Mouse (Mus musculus): Measurements from ENCODE around the gene Wdr83os. TPM values are rescaled to one million over a fixed set of nuclear protein-coding genes. Genes with fewer than 3 reads are reported as not detected.
A peak's percentile ranks its signal among the peaks of the same experiment; 100 is the strongest.

Wdr83os gene
- total and polyA plus RNA-seq, 3 experiments = 26.2 to 143 TPM; not detected in 1

DNA sequence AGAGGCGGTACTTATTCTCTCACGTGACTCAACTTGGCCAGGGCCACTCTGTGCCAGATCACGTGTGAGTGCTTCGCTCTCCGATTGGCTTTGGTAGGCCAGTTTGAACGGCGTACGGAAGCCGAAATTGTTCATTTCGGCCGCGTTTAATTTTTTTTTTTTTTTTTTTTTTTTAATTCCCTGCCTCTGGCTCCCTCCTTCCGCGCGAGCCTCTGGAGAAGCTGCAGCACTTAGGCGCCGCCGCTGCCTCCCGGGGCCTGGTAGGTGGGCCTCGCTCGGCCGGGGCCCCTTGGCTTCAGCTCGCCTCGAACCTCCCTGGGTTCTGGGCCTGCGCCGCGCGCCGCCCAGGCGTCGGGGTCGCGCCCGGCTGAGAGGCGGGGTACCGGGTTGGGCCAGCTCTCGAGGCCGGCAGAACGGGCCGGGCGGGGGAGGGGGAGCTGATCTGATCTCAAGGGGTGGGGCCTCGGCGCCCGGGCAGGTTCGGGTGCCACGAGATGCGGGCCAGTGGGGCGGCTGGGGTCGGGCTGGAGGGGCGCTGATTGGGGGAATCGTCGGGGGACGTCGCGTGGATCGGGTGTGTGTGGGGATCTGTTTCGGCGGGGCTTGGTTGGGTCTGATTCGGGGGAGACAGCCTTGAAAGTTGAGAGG is 43.7 kb upstream of the Wdr83os start, which contains the start of gene Tnpo2 (continued):
- TF ChIP-seq RAD21 (IDR thresholded peaks at IDR 0.05; ENCODE audit: low read depth, low read length) = no peak
- peak; percentile 76; the same call in 1 of the 2 replicates for TF ChIP-seq POLR2AphosphoS2 (IDR thresholded peaks at IDR 0.05; ENCODE audit: low read length)
- TF ChIP-seq MEF2A (IDR thresholded peaks at IDR 0.05; ENCODE audit: extremely low read depth, insufficient replicate concordance, low read depth, low read length, poor library complexity, severe bottlenecking) = no peak
- TF ChIP-seq SIN3A (IDR thresholded peaks at IDR 0.05; ENCODE audit: low read length) = peak; percentile 94
- no peak for TF ChIP-seq E2F4 (IDR thresholded peaks at IDR 0.05; ENCODE audit: borderline replicate concordance, low read depth, low read length)
- TF ChIP-seq EP300 (IDR thresholded peaks at IDR 0.05; ENCODE audit: low read depth in 1 of 2, low read length in 2 of 2) = peak in 1 of 2 experiments; percentile 50; a peak in 2 of 4 replicates
- TF ChIP-seq MYB (IDR thresholded peaks at IDR 0.05; ENCODE audit: low read depth, low read length) = no peak; the same call in 1 of the 2 replicates
- TF ChIP-seq ZNF384 (IDR thresholded peaks at IDR 0.05; ENCODE audit: low read depth, low read length) = peak; percentile 100
- TF ChIP-seq NELFE (IDR thresholded peaks at IDR 0.05; ENCODE audit: low read depth, low read length) = peak; percentile 72
- no peak for TF ChIP-seq GABPA (IDR thresholded peaks at IDR 0.05; ENCODE audit: low read depth, low read length)
- TF ChIP-seq MYC (IDR thresholded peaks at IDR 0.05; ENCODE audit: low read depth, low read length) = peak; percentile 96
- TF ChIP-seq CHD1 (IDR thresholded peaks at IDR 0.05; ENCODE audit: low read depth, low read length) = no peak
- no peak for TF ChIP-seq CTCF (IDR thresholded peaks at IDR 0.05 in 2 of 3, conservative IDR thresholded peaks at IDR 0.05 in 1 of 3; ENCODE audit: control insufficient read depth in 1 of 3, insufficient read depth in 1 of 3, low read depth in 2 of 3, low read length in 3 of 3, poor library complexity in 1 of 3, severe bottlenecking in 1 of 3)

DNA sequence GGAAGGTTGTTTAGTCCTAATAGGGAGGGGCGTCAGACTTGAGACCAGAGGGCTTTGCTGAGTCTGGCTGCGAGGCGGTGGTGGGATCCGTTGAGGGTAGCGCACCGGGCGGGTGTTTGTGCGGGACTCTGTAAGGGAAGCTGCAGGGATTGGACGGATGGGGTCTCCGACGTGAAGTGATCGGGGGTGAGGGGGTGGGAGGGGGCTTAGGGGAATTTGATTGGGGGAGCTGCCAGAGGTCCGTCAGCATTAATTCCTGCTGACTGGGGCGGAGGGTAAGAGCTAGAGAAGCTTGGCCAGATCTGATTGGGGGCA is 43.2 kb upstream of the Wdr83os start:
- TF ChIP-seq ZMIZ1 (IDR thresholded peaks at IDR 0.05; ENCODE audit: low read depth, low read length) (0 out of 2 replicates have a peak, but pooled peaks have one; percentile 52), HCFC1 (IDR thresholded peaks at IDR 0.05; ENCODE audit: low read depth, low read length) (no peak), POLR2A (IDR thresholded peaks at IDR 0.05; ENCODE audit: control insufficient read depth in 1 of 2, insufficient read depth in 1 of 2, low read depth in 1 of 2, low read length in 2 of 2, poor library complexity in 1 of 2) (0 out of 4 replicates have a peak, but pooled peaks of 1 of the 2 experiments have one; percentile 3), TBP (IDR thresholded peaks at IDR 0.05; ENCODE audit: low read depth, low read length) (no peak), MXI1 (IDR thresholded peaks at IDR 0.05; ENCODE audit: low read depth, low read length) (no peak), NRF1 (IDR thresholded peaks at IDR 0.05; ENCODE audit: insufficient read depth, low read depth, low read length, poor library complexity, severe bottlenecking) (no peak)
- H3K27me3 ChIP-seq (ENCODE audit: control insufficient read depth in 1 of 2, insufficient read depth in 2 of 2, low read length in 2 of 2) = no peaks in the 10 kb centered on the region
- peaks cover 3 to 15% of the 10 kb centered on the region in 2 experiments for H3K4me1 ChIP-seq (ENCODE audit: control insufficient read depth in 1 of 2, insufficient read depth in 2 of 2, low read length in 2 of 2)
- H3K9ac ChIP-seq (ENCODE audit: control insufficient read depth, low read depth, low read length, poor library complexity, severe bottlenecking) = peak overlapping the region; percentile 99
- peak overlapping the region; percentile 86 to 88 for H3K4me3 ChIP-seq (ENCODE audit: control insufficient read depth in 1 of 2, insufficient read depth in 1 of 2, low read depth in 2 of 2, low read length in 2 of 2)
- peaks cover 55% of the 10 kb centered on the region for H3K79me2 ChIP-seq (ENCODE audit: control insufficient read depth, insufficient read depth, low read length, poor library complexity)
- peak overlapping the region; percentile 98 for H3K27ac ChIP-seq (ENCODE audit: control insufficient read depth, low read depth, low read length)
- no peaks in the 10 kb centered on the region for H3K9me3 ChIP-seq (replicated peaks; ENCODE audit: insufficient read depth, low read length)
- DNase-seq (ENCODE audit: low read depth, low spot score) = no peak
- H3K36me3 ChIP-seq (ENCODE audit: control insufficient read depth in 1 of 2, insufficient read depth in 2 of 2, low read length in 2 of 2) = peaks cover 15 to 36% of the 10 kb centered on the region in 2 experiments

All from MEL (cell line).